Mouse (Mus musculus): ENCODE results near the gene Slc25a29.
"Not testable (repeated sequence)": the region's sequence is repeated elsewhere in the genome, so short reads cannot be mapped to it uniquely, and the experiment has no call there.

Slc25a29 gene

DNA sequence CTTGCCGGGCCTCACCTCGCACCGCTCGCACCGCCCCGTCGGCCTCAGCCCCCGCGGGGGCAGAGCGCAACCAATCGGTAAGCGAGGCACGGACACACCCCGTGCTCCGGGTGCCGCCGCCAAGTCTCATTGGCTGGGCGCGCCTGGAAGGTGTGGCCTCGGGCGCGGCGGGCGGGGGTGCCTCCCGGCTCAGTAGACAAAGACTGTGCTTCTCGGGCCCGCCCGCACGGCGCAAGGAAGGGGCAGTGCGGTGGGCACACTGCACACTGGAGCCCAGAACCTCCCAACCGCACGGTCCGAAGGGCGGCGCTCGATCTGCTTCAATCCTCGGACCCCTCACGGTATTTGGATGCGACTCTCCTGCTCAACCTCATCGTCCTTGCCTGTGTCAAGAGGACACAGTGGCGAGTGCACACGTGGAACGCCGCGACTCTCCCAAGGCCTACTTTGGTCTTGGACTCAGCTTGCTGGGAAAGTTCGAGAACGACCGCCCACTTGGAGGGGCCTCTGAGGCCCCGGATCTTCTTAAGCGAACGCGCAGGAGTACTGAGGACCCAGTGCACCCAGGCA, at the start of gene Slc25a29, which contains the start of gene Slc25a47:
TSS of gene Slc25a29 (minus strand) at position 44 of the 570 bp plus-strand sequence.
TSS of gene Slc25a47 (plus strand) at position 207 of the 570 bp plus-strand sequence.
- DNase-seq (ENCODE audit: low read depth, low spot score) = peak; percentile 91

DNA sequence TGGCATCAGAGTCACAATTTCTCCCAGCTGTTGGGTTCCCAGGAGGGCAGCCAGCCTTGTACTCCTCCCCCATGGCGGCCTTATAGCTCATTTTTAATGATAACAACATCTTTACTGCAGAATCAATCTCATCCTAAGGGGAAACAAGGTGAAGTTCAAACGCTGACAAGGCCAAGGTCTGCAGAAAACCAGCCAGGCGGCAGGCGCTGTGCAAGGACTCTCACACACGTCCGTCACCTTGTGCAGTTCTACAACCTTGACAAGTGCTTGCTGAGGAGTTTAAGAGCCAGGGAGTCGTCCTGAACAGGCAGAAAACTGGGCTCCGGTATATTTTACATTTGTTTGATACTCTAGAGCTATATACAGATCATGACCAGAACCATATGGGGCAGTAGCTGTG, 47.1 kb upstream of the Slc25a29 start:
- no peak for DNase-seq (ENCODE audit: low read depth, low spot score)

GRCm38 (mm10) chr12:108881192-108881591, 45.5 kb upstream of the Slc25a29 start:
- DNase-seq (ENCODE audit: low read depth, low spot score) = no peak

GRCm38 (mm10) chr12:108880606-108881005, 44.9 kb upstream of the Slc25a29 start:
- no peak for DNase-seq (ENCODE audit: low read depth, low spot score)

GRCm38 (mm10) chr12:108879138-108879537, 43.5 kb upstream of the Slc25a29 start:
- DNase-seq (ENCODE audit: low read depth, low spot score) = no peak

DNA sequence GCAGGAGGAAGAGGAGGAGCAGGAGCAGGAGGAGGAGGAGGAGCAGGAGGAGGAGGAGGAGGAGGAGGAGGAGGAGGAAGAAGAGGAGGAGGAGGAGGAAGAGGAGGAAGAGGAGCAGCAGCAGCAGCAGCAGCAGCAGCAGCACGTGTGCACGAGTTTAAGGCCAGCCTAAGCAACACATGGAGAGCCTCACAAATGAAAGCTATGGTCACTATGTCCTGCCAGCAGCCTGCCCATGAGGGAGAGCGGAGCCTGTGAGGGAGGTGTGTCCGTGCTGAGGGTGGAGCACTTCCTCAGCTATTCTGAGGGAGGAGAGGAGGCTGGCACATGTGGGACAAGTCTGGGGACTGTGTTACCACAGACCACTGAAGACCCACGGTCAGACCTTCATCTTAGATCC, 37.4 kb upstream of the Slc25a29 start:
- DNase-seq (ENCODE audit: low read depth, low spot score) = no peak

DNA sequence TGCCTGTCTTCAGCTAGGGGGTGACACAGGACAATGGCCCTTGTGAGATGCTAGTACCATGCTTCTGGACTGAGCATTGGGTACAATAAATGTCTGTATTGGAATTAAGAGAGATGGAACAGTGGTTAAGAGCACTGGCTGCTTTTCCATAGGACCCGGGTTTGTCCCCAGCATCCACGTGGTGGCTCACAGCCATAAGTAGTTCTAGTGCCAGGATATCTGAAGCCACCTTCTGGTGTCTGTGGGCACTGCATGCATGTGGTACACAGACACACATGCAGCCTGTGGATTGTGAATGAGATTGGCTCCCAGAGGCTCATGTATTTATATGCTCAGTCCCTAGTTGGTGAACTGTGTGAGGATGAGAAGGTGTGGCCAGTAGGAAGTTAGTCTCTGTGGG, 33.9 kb upstream of the Slc25a29 start:
- peak; percentile 6 for DNase-seq (ENCODE audit: low read depth, low spot score)

- no peak for DNase-seq (ENCODE audit: low read depth, low spot score)
Observed at GRCm38 (mm10) chr12:108865007-108865494, 29.4 kb upstream of the Slc25a29 start.

DNA sequence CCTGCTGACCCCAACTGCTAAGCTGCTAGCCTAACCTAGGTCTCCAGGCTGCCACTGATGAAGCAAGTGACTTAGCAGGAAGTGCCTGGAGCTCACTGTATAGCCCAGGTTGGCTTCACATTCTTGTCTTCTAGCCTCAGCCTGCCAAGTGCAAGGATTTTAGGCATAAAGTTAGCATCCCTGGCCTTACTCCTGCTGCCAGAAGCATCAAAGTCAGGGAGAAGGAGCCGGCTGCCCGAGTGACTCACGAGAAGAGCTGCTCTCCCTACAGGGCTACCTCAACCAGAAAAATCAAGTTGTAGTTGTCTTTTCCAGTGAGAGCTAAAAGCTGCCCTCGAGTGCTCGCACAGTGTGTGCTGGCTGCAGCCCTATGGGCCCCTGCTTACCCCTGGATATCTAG, 22.8 kb upstream of the Slc25a29 start:
- DNase-seq (ENCODE audit: low read depth, low spot score) = no peak

DNA sequence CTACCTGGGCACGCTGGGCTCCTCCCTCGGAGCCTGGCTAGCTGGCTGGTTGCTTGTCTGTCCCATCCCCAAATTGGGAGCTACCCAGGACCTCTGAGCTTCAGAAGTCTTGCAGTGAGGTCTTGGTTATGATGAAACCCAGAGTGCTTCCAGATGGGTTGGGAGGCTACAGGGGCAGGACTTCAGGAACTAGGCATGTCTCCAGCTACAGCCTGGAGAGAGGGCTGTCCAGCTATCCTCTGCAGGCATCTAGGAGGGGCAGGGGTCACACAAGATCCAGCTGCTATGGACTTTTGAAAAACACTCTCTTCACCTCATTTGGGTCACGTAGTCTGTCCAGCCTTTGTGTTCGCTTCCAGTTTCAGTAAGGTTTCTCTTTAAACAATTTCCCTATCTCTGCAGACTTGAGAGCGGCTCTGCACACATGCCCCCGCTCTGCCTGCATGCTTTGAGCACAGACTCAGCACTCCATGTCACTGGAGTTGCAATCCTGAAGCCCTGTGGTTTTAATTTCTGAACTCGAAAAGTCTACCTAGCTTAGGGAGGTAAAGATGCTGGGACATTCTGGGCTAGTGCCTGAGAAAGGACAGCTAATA, 22.0 kb upstream of the Slc25a29 start:
- DNase-seq (ENCODE audit: low read depth, low spot score) = no peak

GRCm38 (mm10) chr12:108857109-108857508, 21.4 kb upstream of the Slc25a29 start:
- no peak for DNase-seq (ENCODE audit: low read depth, low spot score)

GRCm38 (mm10) chr12:108856186-108856585, 20.5 kb upstream of the Slc25a29 start:
- no peak for DNase-seq (ENCODE audit: low read depth, low spot score)

DNA sequence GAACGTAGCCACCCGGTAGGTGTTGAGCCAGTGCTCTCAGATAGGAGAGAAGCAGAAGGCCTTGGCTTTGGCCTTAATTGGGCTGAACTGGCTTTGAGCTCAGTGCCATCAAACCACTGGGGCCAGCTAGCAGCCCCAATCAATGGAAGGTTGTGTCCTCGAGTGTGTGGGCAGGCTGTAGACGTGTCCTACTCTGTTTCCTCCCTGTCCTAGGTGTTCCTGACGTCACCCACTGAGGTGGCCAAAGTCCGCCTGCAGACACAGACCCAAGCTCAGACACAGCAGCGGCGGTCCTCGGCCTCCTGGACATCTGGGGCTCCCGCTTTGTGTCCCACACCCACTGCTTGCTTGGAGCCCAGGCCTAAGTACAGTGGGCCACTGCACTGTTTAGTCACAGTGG, 19.4 kb upstream of the Slc25a29 start:
- no peak for DNase-seq (ENCODE audit: low read depth, low spot score)

DNA sequence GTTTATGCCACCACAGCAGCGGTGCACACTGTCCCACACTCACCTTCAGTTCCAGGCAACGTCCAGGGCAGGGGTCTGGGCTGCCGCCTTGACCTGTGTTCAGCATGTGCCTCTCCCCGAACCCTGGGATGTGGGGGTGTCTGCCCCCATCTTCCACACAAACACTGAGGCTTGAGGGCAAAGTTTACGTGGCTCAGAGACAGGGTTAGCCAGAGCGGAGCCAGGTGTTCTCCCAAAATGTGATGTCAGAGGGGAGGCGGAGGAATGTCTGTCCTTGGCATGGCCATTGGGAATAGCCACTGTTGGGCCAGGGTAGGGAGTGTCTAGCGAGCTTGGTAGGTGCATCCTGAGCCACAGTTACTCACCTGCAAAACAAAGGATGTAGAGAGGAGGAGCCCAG, 17.1 kb upstream of the Slc25a29 start:
- DNase-seq (ENCODE audit: low read depth, low spot score) = no peak

GRCm38 (mm10) chr12:108850886-108851285, 15.2 kb upstream of the Slc25a29 start:
- no peak for DNase-seq (ENCODE audit: low read depth, low spot score)

DNA sequence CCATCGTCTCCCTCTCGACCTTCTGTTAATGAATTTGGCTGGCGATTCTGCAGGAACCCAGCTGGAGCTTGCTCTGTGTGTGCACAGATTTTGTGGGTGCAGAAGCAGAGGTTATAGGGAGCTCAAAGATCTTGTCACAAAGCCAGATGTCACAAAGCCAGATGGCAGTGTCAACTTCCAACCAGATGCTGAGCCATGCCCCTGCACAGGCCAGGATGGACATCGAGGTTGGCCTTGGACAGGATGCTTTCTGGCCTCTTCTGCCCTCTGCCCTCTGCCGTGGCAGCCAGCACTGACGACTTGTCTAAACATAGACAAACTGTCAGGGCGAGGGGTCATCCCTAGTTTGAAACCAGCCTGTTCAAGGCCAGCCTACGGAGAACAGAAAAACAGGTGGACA, 14.4 kb upstream of the Slc25a29 start:
- DNase-seq (ENCODE audit: low read depth, low spot score) = no peak

- DNase-seq (ENCODE audit: low read depth, low spot score) = no peak
Observed at GRCm38 (mm10) chr12:108849488-108850022, 13.9 kb upstream of the Slc25a29 start.

DNA sequence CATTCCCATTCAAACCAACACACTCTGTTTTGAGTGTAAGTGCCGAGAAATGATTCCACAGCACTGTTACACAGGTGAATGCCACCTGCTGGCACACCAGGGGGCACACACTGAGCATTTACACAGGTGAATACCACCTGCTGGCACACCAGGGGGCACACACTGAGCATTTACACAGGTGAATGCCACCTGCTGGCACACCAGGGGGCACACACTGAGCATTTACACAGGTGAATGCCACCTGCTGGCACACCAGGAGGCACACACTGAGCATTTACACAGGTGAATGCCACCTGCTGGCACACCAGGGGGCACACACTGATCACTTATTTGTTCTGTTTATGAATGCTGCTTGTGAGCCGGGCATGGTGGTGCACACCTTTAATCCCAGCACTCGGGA, 12.3 kb upstream of the Slc25a29 start:
- DNase-seq (ENCODE audit: low read depth, low spot score) = not testable (repeated sequence)

DNA sequence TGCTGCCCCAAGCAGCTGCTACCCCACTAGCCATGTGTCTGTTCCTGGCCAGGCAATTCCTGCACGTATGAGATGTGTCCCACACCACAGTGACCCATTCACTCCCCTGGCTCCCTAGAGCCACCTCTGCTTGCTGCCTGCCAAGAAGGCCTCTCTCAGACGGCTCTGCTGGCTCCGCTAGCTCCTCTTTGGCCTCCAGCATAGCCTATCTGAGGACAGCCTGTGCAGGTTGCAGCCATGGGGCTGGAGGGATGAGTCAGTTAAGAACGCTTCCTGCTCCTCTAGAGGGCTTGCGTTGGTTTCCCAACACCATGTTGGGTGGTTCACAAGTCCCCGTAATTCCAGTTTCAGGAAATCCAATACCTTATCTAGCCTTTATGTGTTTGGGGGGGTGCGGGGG, 7.0 kb upstream of the Slc25a29 start:
- no peak for DNase-seq (ENCODE audit: low read depth, low spot score)

DNA sequence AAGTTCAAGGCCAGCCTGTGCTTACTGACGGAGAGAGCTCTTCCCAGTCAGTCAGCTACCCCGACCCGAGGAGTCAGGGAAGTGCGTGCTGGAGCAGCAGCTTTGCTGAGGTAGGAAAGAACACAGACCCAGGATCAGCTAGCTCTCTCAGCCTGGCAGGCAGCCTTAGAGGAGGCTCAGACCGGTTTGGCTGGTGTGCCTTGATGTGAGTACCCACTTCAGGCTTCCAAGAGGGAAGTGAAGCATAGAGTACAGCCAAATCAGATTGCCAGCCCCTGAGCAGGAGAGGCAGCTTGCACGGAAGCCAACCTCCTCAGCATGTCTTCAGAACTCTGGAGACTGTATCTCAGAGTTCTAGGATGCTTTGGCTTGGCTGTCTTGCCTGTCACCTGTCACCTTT, 5.5 kb upstream of the Slc25a29 start:
- no peak for DNase-seq (ENCODE audit: low read depth, low spot score)

GRCm38 (mm10) chr12:108836722-108837121, 1.0 kb upstream of the Slc25a29 start:
- no peak for DNase-seq (ENCODE audit: low read depth, low spot score)

- DNase-seq (ENCODE audit: low read depth, low spot score) = no peak
Observed at GRCm38 (mm10) chr12:108835208-108835839, 359 bp downstream of the Slc25a29 start.

GRCm38 (mm10) chr12:108834786-108835185, 897 bp downstream of the Slc25a29 start:
- DNase-seq (ENCODE audit: low read depth, low spot score) = no peak

All from forelimb bud, embryonic 11.5 days (tissue).